Mouse (Mus musculus) embryonic facial prominence, embryonic 15.5 days (tissue): ENCODE measurements around the gene Olfr194. TPM values are rescaled to one million over a fixed set of nuclear protein-coding genes. Genes with fewer than 3 reads are reported as not detected.

Experiments used
- ATAC-seq: fragments of 200-750 bp; cut with Nextera tagmentation; 2 replicates; pipeline ENCODE4 v1.8.0; 2017; ENCODE audit warnings: low read depth, moderate TSS enrichment; ENCODE audit not compliant: insufficient number of reproducible peaks, low FRiP score, low TSS enrichment
- H3K27ac ChIP-seq: fragments of 300-500 bp; sonication (generic); replicated peaks from 2 replicates; pipeline ENCODE4 v1.5.1; 2015; ENCODE audit warnings: mild to moderate bottlenecking, inconsistent platforms
- H3K27me3 ChIP-seq: fragments of 300-500 bp; sonication (generic); 2 replicates; pipeline ENCODE4 v1.6.1; 2015; ENCODE audit warnings: inconsistent platforms
- H3K36me3 ChIP-seq: fragments of 300-500 bp; sonication (generic); 2 replicates; pipeline ENCODE4 v1.6.1; 2015; ENCODE audit warnings: mild to moderate bottlenecking, inconsistent platforms
- H3K4me1 ChIP-seq: fragments of 300-500 bp; sonication (generic); 2 replicates; pipeline ENCODE4 v1.6.1; 2015; ENCODE audit warnings: inconsistent platforms
- H3K4me2 ChIP-seq: fragments of 300-500 bp; sonication (generic); replicated peaks from 2 replicates; pipeline ENCODE4 v1.6.1; 2015; ENCODE audit warnings: mild to moderate bottlenecking, inconsistent platforms
- H3K4me3 ChIP-seq: fragments of 300-500 bp; sonication (generic); replicated peaks from 2 replicates; pipeline ENCODE4 v1.5.1; 2015; ENCODE audit warnings: mild to moderate bottlenecking, inconsistent platforms
- H3K9ac ChIP-seq: fragments of 300-500 bp; sonication (generic); 2 replicates; pipeline ENCODE4 v1.6.1; 2015; ENCODE audit warnings: inconsistent platforms
- H3K9me3 ChIP-seq: fragments of 300-500 bp; sonication (generic); replicated peaks from 2 replicates; pipeline ENCODE4 v1.6.1; 2016; ENCODE audit warnings: inconsistent platforms
- whole genome bisulfite sequencing: fragments of 180-500 bp; shearing (Covaris S2); methylation state at CpG from one replicate; pipeline ENCODE4 v1.1.7; 2015; 5-methylcytosine and 5-hydroxymethylcytosine counted together
- polyA plus RNA-seq: library from polyadenylated mRNA; unstranded; fragments of >200 nt; fragmentation: Nextera tagmentation; extraction: Ambion mirVana; gene quantifications from 2 replicates; pipeline ENCODE4 v1.2.1, GENCODE M21; 2015

The Olfr194 gene
- polyA plus RNA-seq, 1 experiment from 2014 or later: not detected

DNA sequence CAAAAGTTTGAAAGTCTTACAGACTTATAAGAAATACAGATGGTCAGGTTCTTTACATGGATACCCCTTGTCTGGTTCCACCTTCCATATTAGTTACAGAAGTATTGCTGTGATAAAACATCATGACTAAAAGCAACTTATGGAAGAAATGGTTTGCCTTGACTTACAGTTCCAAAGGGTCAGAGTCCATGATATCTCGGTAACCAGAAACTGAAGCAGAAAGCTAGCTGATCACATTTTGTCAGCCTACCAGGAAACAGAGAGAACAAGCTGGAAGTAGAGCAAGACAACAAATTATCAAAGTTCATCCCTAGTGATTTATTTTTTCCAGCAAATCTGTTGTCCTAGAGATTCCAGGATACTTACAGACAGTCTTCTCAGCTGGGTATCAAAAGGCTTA is 47.3 kb downstream of the Olfr194 start:
- Histone ChIP-seq H3K27ac (no peak overlapping the region), H3K4me2 (no peak overlapping the region), H3K27me3 (no peaks in the 10 kb centered on the region), H3K4me1 (no peaks in the 10 kb centered on the region), H3K9me3 (no peaks in the 10 kb centered on the region), H3K4me3 (no peak overlapping the region), H3K36me3 (no peaks in the 10 kb centered on the region), H3K9ac (no peak overlapping the region)
- WGBS: 84% methylated on average over 1 of the region's 1 CpGs
- ATAC-seq: no peak

DNA sequence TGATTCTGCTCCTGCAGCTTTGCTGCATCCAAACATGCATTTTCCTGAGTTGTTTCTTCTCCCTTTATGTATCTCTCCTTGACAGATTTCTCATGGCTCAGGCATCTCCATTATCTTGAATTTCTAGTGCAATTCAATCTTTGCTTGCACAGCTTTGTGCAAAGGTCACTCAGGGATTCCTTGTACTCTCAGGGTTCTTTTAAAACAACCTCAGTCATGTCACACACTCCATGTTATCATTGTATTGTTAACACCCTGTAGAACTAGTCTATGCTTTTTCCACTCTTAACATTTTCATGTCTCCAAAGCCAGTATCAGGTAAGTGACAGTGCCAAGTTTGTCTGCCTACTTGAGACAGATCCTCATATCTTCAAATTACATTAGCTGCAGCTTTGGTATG is 49.1 kb downstream of the Olfr194 start:
- no peak for ATAC-seq
- H3K4me2 ChIP-seq: no peak overlapping the region
- no peaks in the 10 kb centered on the region for H3K36me3 ChIP-seq
- H3K9me3 ChIP-seq: no peaks in the 10 kb centered on the region
- H3K27me3 ChIP-seq: no peaks in the 10 kb centered on the region
- H3K27ac ChIP-seq: no peak overlapping the region
- H3K4me1 ChIP-seq: no peaks in the 10 kb centered on the region
- H3K9ac ChIP-seq: no peak overlapping the region
- H3K4me3 ChIP-seq: no peak overlapping the region

Other genes starting within 250 kb of the Olfr194 start
- not detected in 2 replicates for gene Olfr177, start 246.3 kb downstream of the Olfr194 start, polyA plus RNA-seq
- not detected in 2 replicates for gene Olfr178, start 229.0 kb downstream of the Olfr194 start, polyA plus RNA-seq
- gene Olfr181, start 192.3 kb downstream of the Olfr194 start, polyA plus RNA-seq: not detected in 2 replicates
- not detected in 2 replicates for gene Olfr180, start 191.7 kb downstream of the Olfr194 start, polyA plus RNA-seq
- not detected in 2 replicates for gene Olfr183, start 125.7 kb downstream of the Olfr194 start, polyA plus RNA-seq
- 0.16 TPM in 1 of 2 replicates, not detected in the other for gene Olfr186, start 90.8 kb downstream of the Olfr194 start, polyA plus RNA-seq
- gene Olfr187, start 81.3 kb downstream of the Olfr194 start, polyA plus RNA-seq: not detected in 2 replicates
- not detected in 2 replicates for gene Olfr190, start 43.1 kb downstream of the Olfr194 start, polyA plus RNA-seq
- gene Olfr191, start 31.2 kb downstream of the Olfr194 start, polyA plus RNA-seq: not detected in 2 replicates
- gene Olfr193, start 9.2 kb downstream of the Olfr194 start, polyA plus RNA-seq: not detected in 2 replicates
- gene Olfr195, start 26.0 kb upstream of the Olfr194 start, polyA plus RNA-seq: not detected in 2 replicates
- 0.17 TPM in 1 of 2 replicates, not detected in the other for gene Olfr196, start 49.4 kb upstream of the Olfr194 start, polyA plus RNA-seq
- not detected in 2 replicates for gene Olfr198, start 82.5 kb upstream of the Olfr194 start, polyA plus RNA-seq
- not detected in 2 replicates for gene Olfr199, start 98.7 kb upstream of the Olfr194 start, polyA plus RNA-seq
- gene Olfr201, start 151.6 kb upstream of the Olfr194 start, polyA plus RNA-seq: not detected in 2 replicates
- gene Olfr202, start 165.7 kb upstream of the Olfr194 start, polyA plus RNA-seq: 0.18 and 0.36 TPM in 2 replicates
- gene Olfr203, start 177.8 kb upstream of the Olfr194 start, polyA plus RNA-seq: not detected in 2 replicates
- not detected in 2 replicates for gene Olfr204, start 197.2 kb upstream of the Olfr194 start, polyA plus RNA-seq
- 0.27 TPM in 1 of 2 replicates, not detected in the other for gene Olfr205, start 210.1 kb upstream of the Olfr194 start, polyA plus RNA-seq
- gene Olfr206, start 228.2 kb upstream of the Olfr194 start, polyA plus RNA-seq: 0.21 TPM in 1 of 2 replicates, not detected in the other
- gene Olfr209, start 242.9 kb upstream of the Olfr194 start, polyA plus RNA-seq: not detected in 2 replicates